Mouse (Mus musculus) cortical plate, adult 2 months (tissue): Measurements from ENCODE around the gene Txndc11. TPM values are rescaled to one million over a fixed set of nuclear protein-coding genes. Genes with fewer than 3 reads are reported as not detected.
A peak's percentile ranks its signal among the peaks of the same experiment; 100 is the strongest.

Experiments used
- H3K27ac ChIP-seq: fragments of 200-500 bp; 2 replicates; pipeline ENCODE4 v1.5.1; 2012; ENCODE audit warnings: low read length, control low read depth, inconsistent platforms; ENCODE audit not compliant: insufficient read depth
- H3K4me1 ChIP-seq: fragments of 200-500 bp; 2 replicates; pipeline ENCODE4 v1.6.1; 2011; ENCODE audit warnings: low read length; ENCODE audit not compliant: control insufficient read depth, insufficient read depth
- H3K4me3 ChIP-seq: fragments of 200-500 bp; 2 replicates; pipeline ENCODE4 v1.5.1; 2011; ENCODE audit warnings: mild to moderate bottlenecking, low read length, control low read depth; ENCODE audit not compliant: insufficient read depth
- CTCF ChIP-seq: fragments of 200-500 bp; IDR thresholded peaks from 2 replicates; pipeline ENCODE4 v1.5.1; 2011; ENCODE audit warnings: mild to moderate bottlenecking, control low read depth, low read length; ENCODE audit not compliant: insufficient read depth; ENCODE audit errors: extremely low read depth
- POLR2A ChIP-seq: fragments of 200-500 bp; IDR thresholded peaks from 2 replicates; pipeline ENCODE4 v1.6.1; 2011; ENCODE audit warnings: mild to moderate bottlenecking, low read length, control low read depth; ENCODE audit not compliant: insufficient read depth; ENCODE audit errors: extremely low read depth
- polyA plus RNA-seq: library from polyadenylated mRNA; depleted of rRNA; stranded (reverse); fragments of >200 nt; gene quantifications from 2 replicates; pipeline ENCODE4 v1.2.3, GENCODE M21; 2012; rRNA removed

Txndc11 gene
- polyA plus RNA-seq, result 24.2 and 25.2 TPM in 2 replicates

DNA sequence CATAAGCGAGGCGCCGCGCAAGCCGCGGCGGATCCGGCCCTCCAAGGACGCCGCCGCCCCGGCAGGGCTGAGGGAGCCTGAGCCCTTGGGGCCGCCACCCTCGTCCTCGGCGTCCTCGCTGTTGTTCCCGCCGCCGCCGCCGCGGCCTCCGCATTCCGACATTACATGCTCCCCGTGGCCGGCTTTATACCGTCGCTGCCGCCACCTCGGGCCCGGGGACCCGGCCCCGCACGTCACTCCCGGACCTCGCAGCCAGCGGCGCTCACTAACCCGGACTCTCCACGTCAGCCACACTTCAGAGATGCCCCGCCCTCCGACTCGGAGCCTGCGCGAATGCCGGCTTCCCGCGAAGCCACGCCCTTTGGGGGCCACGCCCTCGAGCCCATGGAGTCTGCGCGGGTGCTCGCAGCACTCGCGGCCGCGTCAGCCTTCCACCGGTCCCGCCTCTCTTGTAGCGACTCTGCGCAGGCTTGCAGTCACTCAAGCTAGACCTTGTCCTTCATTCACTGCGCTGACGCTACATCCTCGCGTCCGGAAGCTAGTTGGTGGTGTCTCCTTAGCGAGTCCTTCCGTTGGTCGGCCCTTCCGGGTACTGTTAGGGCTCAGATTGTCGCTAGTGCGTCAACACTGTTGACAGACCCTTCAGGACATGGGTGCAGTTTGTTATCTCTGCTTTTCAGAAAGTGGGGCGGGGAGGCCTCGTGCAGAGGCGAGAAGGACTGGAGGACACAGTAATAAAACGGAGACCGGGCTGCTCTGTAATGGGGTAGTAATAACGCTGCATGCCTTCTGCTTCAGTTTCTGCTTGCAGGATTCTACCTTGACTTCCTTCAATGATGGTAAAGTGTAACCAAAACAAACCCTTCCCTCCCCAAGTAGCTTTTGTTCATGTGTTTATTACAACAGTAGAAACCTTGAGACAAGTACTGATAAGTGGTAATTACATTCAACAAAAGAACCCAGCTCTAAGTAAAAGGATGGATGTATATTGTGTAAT, at the start of gene Txndc11:
TSS of gene Txndc11 (minus strand) at position 303 of the 997 bp plus-strand sequence.
- Histone ChIP-seq H3K4me1 (peaks cover 3% of the 10 kb centered on the region; the same call in 1 of the 2 replicates), H3K4me3 (peak within 1 kb of the TSS; percentile 51), H3K27ac (peak within 1 kb of the TSS; percentile 64)
- TF ChIP-seq CTCF (no peak), POLR2A (peak; percentile 97)

DNA sequence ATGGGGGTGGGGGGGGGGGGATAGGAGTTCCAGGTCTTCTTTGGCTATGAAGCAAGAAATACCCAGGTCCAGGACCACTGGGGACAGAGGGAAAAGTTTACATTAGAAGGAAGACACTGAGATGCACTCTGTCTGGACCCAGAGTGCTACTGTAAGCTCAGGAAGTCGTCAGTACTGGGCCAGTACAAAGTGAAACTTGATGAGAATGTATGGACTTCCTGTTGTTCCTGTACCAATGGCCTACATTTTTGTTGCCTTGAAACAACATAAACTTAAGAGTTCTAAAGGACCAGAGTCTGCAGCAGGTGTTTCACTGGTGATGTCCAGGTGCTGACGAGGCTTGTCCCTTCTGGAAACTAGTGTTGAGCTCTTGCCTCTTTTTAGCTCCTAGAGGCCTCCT, 43.0 kb upstream of the Txndc11 start:
- no peak overlapping the region; the same call in 1 of the 2 replicates for H3K4me3 ChIP-seq
- peaks cover 2% of the 10 kb centered on the region for H3K4me1 ChIP-seq
- H3K27ac ChIP-seq, result no peak overlapping the region
- no peak for TF ChIP-seq CTCF
- TF ChIP-seq POLR2A, result no peak

DNA sequence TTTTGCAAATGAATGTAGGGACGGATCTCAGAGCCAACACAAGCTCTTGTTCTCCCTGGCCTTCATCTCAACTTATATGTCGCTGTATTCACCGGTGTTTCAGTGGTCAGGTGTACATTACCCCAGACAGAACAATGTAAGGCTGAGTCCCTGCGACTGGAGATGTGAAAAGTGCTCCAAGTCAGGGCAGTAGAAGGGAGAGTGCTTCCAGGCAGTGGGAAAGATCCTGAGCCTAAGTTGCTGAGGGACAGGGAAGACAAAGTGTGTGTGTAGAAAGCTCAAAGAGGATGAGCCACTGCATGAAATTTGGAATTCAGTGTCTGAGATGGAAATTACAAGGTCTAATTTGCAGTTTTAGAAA, 42.4 kb upstream of the Txndc11 start:
- Histone ChIP-seq H3K4me3 (peak overlapping the region; percentile 72), H3K27ac (peak overlapping the region; percentile 41; the same call in 1 of the 2 replicates), H3K4me1 (peaks cover 2% of the 10 kb centered on the region)
- TF ChIP-seq POLR2A (no peak), CTCF (no peak)

DNA sequence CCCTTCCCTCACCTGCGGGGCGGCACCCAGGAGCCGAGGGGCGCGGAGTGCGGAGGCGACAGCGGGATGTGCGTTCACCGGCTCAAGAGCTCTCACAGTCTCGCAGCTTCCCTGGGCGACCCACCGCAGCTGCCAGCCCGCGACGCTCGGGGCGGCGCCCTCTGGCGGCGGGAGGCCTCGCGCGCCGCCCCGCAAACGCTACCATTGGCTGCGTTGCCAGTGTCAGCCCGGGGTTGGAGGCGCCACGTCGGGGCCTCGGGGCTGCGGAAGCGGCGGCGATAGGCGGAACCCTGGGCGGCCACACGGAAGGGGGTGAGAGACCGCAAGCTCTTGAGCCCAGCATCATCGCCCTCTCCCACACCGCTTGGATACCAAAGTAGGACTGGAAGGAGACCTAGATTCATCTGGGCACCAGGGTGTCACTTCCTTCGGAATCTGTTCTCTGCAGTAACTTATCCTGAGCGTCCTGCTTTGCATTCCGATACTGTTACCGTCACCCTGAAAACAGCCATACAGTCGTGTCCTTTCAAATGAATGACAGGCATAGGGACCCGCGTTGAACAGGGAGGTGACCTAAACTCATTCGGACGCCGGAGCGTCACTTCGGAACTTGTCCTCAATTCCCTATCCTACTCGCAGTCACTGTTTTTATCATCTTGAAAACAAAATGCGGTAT, 41.9 kb upstream of the Txndc11 start, which contains the start of gene Zc3h7a:
TSS of gene Zc3h7a (minus strand) at position 186 of the 676 bp plus-strand sequence.
- Histone ChIP-seq H3K27ac (peak within 1 kb of the TSS; percentile 84), H3K4me1 (peaks cover 2% of the 10 kb centered on the region), H3K4me3 (peak within 1 kb of the TSS; percentile 72)
- TF ChIP-seq POLR2A, result peak; percentile 67
- TF ChIP-seq CTCF, result peak; percentile 26; the same call in 1 of the 2 replicates

DNA sequence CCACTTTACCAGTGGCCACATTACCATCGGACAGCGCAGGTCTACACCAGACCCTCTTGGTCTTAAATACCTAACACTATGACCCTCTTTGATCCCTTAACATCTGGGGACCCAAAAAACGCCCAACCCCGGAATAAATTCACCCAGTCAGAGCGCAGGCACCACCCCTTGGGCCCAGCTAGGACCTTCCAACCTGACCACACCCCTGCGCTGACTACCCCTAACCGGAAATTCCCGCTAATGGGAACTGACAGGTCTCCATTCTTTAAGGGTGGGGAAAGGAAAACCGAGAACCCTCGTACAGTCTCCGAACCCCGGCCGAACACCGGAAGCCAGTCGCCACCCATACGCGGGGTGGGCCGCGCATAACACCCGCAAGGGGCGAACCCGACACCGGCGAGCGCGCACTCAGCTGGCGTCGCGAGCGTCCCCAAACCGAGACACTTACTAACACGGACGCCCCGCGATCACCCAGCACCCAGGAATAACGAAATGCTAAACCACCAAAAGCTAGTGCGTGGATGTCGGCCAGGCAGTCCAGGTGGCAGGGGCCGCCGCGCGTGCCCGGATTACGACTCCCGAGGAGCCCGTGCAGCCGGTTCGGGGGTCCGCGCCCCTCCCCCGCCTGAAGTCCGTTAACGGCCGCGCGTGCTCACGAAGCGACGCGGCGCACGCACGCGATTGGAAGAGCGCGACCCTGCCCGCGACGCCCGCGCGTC, 41.2 kb upstream of the Txndc11 start:
- Histone ChIP-seq H3K4me3 (peak overlapping the region; percentile 72), H3K4me1 (peaks cover 2% of the 10 kb centered on the region), H3K27ac (peak overlapping the region; percentile 84)
- TF ChIP-seq POLR2A (no peak), CTCF (no peak)

DNA sequence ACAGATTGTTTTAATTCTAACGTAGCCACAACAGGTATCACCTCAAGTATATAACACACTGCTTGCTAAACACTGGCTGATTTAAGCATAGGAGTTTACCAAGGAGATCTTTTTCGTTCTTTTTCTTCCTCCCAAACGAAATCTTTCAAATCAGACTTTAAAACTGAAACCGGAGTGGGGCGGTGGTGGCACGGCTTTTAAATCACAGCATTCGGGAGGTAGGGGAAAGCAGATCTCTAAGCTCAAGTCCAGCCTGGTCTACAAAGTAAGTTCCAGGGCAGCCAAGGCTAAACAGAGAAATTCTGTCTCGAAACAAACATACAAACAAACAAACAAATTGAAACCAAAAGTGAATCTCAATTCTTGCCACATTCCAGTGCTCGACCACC, 40.6 kb upstream of the Txndc11 start:
- H3K4me3 ChIP-seq, result peak overlapping the region; percentile 72
- peaks cover 2% of the 10 kb centered on the region for H3K4me1 ChIP-seq
- TF ChIP-seq POLR2A, result no peak
- TF ChIP-seq CTCF, result no peak
- H3K27ac ChIP-seq, result 0 out of 2 replicates have a peak overlapping the region, but pooled peaks have one; percentile 84

DNA sequence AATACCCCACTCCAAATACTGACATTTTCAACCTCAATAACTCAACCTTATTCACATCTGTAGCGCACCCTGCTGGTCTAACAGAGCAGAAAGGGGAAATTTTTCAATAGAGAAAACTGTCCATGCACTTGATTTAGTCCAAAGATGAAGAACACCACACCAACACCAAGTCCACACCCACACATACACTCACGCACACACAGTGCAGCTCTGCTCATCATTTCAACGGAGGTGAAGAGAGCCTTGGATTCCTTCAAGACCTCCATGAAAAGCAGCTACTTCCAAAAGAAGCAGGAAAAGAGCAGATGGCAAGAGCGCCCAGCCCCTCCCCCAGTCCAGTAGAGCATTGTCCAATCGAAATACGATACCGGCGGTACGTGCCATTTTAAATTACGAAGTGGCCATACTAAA, 40.2 kb upstream of the Txndc11 start:
- H3K27ac ChIP-seq, result no peak overlapping the region

DNA sequence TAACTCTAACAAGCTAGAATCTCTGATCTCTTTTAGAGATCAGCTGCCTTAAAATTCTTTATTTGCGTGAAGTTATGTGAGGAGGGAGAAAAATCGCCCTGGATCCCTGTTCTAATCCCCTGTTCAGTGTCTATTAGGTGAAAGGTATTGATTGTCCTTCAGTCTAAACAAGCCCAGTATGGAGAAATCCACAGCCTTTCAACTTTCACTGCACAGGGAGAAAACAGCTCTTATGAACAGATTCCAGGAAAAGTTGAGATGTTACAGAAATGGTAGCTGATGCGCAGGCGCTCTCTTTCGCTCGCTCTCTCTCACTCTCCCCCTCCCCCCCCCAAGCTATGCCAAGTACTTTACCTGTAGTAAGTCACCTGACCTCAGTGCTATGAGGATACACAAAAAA, 37.2 kb upstream of the Txndc11 start:
- TF ChIP-seq POLR2A, result no peak
- TF ChIP-seq CTCF, result no peak
- Histone ChIP-seq H3K4me3 (no peak overlapping the region), H3K4me1 (peaks cover 2% of the 10 kb centered on the region), H3K27ac (no peak overlapping the region)

More for the DNA sequence above, 40.2 kb upstream of the Txndc11 start:
- TF ChIP-seq POLR2A, result no peak
- TF ChIP-seq CTCF, result peak; percentile 14; the same call in 1 of the 2 replicates
- peak overlapping the region; percentile 72 for H3K4me3 ChIP-seq
- H3K4me1 ChIP-seq, result peaks cover 2% of the 10 kb centered on the region

DNA sequence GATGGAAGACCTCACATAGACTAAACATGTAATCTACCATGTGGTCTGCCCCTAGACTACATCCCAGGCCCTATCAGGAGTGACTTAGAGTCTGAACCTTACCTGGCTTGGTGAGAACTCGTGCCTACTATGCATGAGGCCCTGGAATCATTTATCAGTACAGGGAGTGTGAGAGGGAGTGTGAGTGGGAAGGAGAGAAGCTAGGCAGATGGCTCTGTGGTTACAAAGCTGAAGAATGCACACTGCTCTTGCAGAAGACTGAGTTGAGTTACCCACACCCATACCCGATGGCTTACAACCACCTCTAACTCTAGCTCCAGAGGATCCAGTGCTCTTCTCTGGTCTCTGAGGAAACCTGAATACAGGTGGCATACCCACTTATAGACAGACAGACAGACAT, 32.0 kb upstream of the Txndc11 start:
- Histone ChIP-seq H3K4me3 (no peak overlapping the region), H3K27ac (0 out of 2 replicates have a peak overlapping the region, but pooled peaks have one; percentile 3), H3K4me1 (no peaks in the 10 kb centered on the region)
- TF ChIP-seq POLR2A (no peak), CTCF (no peak)
